Mouse (Mus musculus) embryonic fibroblast, embryonic 13.5 days (primary cell): ENCODE measurements around the gene Cars2.

Source experiments
- CTCF ChIP-seq: IDR thresholded peaks from 2 replicates; pipeline ENCODE4 v1.5.1; 2011; ENCODE audit warnings: mild to moderate bottlenecking, control low read depth, low read length, moderate library complexity, borderline replicate concordance; ENCODE audit not compliant: insufficient read depth
- POLR2A ChIP-seq: IDR thresholded peaks from 2 replicates; pipeline ENCODE4 v1.6.1; 2011; ENCODE audit warnings: low read depth, mild to moderate bottlenecking, control low read depth, low read length, moderate library complexity

DNA sequence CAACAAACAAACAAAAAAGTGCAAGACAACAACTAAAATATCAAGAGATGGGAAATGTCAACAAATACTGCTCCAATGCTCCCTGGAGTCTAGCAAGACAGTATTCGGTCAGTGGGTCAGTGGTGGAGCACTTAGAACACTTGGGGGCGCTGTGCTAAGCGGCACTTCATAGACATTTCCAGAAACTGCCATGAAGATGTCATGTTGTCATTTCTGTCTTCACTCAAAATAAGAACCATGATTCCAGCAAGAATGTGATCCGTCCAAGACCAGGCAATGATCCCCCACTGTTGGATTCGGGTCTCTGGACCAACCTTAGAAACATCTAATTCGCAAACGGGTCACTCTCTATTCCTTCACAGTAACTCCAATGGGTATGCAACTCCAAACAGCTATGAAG lies 877 bp downstream of the Cars2 start:
- TF ChIP-seq CTCF: peak; percentile 17; the same call in 1 of the 2 replicates
- no peak for TF ChIP-seq POLR2A
